Mouse (Mus musculus) frontal cortex, adult 2 months (tissue): ENCODE data around the gene Ufc1. TPM values are rescaled to one million over a fixed set of nuclear protein-coding genes. Genes with fewer than 3 reads are reported as not detected.
"Not testable (repeated sequence)": the region's sequence is repeated elsewhere in the genome, so short reads cannot be mapped to it uniquely, and the experiment has no call there.

Experiments
- DNase-seq, 2 experiments: peaks; one replicate each; pipeline ENCODE4 v3.0.0; 2022; ENCODE audit warnings: low spot score in 1 of 2; ENCODE audit errors: extremely low spot score in 1 of 2
- polyA plus RNA-seq: library from polyadenylated mRNA; depleted of rRNA; stranded (reverse); fragments of >200 nt; gene quantifications from 2 replicates; pipeline ENCODE4 v1.2.3, GENCODE M21; 2012; rRNA removed

Ufc1 gene
- polyA plus RNA-seq = 90.5 and 94.3 TPM in 2 replicates

GRCm38 (mm10) chr1:171294298-171295062, at the start of gene Ufc1:
Gene Ufc1 (minus strand): TSS chr1:171295024.
- peak; percentile 68 to 86 for DNase-seq

DNA sequence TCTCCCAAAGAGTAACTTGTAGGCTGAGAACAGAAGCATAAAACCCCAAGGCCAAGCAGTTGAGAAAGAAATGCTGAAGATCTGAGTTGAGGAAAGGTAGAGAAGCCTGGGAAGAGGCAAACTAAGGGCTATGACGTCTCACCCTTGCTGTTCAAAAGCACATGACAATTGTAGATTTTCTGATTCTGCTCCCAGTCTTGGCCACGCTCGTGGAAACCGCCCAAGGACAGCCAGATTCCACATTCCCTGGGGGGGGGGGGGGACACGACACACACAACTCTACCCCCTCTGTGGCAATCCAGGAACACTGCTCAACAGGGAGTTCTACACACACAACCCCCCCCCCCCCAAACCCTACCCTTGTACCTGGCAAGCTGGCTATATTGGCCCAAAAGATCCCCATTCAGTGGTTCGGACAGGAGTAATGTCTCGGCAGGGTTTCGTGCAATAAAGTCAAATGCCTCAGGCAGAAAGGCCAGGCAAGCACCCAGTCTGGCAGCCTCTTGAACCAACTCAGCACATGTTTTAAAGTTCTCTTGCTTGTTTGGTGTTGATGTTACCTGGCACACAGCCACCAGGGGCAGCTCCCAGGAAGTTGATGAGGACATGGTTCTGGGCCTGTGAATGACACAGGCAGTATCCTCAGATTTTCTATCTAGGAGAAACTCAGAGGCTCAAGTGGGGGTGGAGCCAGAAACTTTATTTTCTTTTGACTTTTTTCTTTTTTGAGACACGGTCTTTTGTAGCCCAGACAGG, 49.3 kb upstream of the Ufc1 start:
- DNase-seq = no peak

GRCm38 (mm10) chr1:171342262-171343207, 47.7 kb upstream of the Ufc1 start:
- DNase-seq = no peak

DNA sequence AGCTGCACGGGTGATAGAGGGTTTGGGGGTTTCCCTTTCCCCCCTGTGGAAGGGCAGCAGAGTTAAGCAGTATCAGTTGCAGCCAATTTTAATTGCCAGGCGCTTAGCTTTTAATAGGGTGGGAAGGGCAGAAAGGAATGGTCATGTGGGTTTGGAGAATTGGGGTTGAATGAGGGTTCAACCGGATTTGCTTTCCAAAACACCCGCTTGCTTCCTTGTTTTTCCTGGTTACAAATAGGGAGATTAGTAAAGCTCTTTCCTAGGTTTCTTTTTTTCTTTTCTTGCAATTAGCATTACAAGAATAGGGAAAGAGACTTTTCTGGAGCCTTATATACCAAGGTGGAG, 35.4 kb upstream of the Ufc1 start:
- peak in 1 of 2 experiments; percentile 25 for DNase-seq

- peak in 1 of 2 experiments; percentile 19 for DNase-seq
These were observed 34.8 kb upstream of the Ufc1 start for GRCm38 (mm10) chr1:171329433-171330215.

- DNase-seq = peak; percentile 93 to 94
These were observed 34.1 kb upstream of the Ufc1 start, which contains the start of gene Dedd for GRCm38 (mm10) chr1:171328839-171329432. Gene Dedd (plus strand): TSS chr1:171329145.

DNA sequence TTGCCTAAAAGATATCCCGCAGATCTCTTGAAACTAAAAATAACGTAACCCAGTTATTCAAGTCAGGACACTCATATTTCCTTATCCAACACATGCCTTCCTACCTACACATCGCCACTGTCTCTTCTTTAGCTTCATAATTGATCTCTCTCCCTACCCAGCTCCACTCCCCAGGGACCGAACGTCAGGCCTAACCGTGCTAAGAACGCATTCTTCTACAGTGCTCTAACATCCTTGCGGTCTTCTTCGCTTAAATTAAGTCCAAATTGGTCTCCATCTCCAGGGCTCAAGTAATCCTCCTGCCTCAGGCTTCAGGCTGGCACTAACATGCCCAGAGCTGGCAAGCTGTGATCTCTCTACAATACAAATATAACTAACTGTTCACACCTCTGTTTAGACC, 33.4 kb upstream of the Ufc1 start:
- no peak for DNase-seq

- DNase-seq = not testable (repeated sequence)
These were observed 31.8 kb upstream of the Ufc1 start for GRCm38 (mm10) chr1:171326588-171326987.

DNA sequence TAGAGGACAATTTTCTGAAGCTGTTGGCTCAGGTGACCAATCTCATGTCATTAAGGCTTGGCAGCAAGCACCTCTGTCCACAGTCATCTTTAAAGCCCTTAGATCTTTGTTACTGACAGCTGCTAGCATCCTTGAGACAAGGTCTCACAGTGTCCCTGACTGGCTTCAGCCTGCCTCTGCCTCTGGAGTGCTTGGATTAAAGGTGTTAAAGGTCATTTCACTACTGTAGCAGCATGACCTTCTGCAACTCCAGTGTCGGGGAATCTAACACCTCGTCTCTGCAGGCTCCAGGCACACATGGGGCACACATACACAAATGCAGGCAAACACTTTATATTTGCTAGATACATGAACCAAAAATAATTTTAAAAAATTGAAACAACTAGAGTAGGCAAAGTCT, 30.7 kb upstream of the Ufc1 start:
- DNase-seq = no peak

DNA sequence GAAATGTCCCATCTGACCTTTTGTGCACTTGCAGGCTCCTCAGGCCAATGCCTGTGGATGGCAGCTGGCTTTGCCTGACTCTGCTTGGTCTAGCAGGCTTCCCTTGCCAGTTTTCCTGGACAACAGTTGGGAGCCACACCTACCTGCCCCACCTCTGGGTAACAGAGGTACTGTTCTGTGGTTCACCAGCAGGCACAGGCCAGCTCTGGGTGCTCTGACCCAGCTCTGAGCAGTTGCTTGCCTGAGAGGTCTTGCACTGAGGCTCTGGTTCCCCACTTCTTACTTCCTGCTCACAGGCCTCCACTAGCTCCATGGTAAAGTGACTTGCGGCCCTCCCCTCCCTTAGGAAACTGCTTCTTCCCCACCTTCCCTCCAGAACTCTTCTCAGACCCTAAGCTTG, 27.2 kb upstream of the Ufc1 start:
- DNase-seq = no peak

DNA sequence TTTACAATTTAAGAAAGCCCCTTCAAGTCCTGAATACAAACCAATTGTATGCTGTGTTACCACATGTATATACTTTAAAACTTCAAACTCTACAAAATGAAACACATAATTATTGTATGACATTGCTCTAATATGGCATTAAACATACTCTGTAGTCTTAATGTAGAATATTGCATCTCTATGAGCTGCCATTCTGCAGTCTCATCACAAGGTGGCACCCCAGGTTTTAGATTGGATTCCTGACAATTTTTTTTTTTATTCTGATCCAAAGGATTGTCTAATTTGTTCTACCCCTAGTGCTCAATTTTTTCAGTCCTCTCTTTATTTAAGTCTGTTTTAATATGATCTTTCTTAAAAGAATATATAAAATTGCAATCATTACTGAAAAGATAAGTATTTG, 26.6 kb upstream of the Ufc1 start:
- DNase-seq = no peak

GRCm38 (mm10) chr1:171320151-171320550, 25.3 kb upstream of the Ufc1 start:
- no peak for DNase-seq

DNA sequence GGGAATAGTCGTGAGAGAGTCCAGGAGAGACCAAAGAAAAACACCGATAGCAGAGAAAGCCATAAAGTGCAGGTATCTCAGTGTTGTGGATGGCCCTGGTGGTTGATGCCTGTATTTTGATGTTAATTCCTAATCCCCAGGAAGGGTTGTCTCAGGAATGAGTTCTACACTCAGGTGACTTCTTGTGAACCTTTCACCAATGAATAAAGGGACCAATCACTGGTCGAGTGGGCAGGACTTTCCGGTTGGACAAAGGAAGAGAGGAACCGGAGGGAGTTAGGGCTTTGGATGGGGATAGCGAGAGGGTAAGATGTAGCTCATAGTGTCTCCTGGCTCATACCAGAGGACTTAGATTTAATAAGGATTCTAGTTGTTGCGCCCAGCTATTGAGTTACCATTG, 24.9 kb upstream of the Ufc1 start:
- DNase-seq = no peak

DNA sequence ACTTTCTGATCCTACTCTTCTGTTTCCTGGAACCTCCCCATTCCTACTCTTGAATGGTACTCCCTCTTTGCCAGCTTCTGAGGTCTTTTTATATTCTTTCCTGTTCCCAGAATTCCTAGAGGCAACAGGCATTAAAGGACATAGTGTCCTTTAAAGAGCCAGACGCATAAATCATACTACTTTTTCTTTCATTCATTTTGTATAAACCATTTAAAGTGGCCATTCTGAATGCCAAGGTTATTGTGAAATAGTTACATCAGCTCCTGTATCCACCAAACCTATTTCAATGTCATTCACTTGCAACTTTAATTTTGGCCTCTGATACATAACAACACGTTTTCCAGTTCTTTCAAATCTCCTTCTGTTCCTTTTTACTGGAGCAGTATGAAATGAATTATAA, 14.5 kb upstream of the Ufc1 start:
- DNase-seq = no peak

DNA sequence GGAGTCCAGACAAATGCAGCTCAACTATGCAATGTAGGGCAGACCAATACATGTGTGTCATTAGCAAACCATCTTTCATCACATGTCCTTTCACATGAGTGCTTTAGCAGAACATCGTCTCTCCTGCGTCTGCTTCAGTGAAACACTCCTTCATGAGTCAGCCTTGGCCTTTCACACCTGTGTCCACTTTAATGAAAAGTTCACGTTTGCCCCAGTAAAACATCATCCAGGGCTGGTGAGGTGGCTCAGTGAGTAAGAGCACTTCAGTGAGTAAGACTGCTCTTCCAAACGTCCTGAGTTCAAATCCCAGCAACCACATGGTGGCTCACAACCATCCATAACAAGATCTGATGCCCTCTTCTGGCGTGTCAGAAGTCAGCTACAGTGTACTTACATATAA, 11.3 kb upstream of the Ufc1 start:
- DNase-seq = not testable (repeated sequence)

- DNase-seq = no peak
These were observed 3.4 kb upstream of the Ufc1 start for GRCm38 (mm10) chr1:171298226-171298625.

DNA sequence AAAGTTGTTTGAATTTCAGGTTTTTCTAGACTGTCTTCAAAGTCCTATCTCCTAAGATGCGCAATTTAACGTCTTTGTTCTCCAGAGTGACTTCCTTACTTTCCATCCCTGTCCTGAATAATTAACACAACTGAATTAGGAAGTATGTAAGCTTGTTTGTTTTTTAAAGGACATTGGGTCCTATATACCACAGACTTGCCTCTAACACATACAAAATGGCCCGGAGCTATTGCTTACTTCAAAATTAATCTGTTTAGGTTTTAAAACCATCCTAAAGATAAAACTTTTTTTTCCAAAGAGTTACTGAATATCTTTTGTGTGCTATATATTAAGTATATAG, 209 bp upstream of the Ufc1 start:
- no peak for DNase-seq

DNA sequence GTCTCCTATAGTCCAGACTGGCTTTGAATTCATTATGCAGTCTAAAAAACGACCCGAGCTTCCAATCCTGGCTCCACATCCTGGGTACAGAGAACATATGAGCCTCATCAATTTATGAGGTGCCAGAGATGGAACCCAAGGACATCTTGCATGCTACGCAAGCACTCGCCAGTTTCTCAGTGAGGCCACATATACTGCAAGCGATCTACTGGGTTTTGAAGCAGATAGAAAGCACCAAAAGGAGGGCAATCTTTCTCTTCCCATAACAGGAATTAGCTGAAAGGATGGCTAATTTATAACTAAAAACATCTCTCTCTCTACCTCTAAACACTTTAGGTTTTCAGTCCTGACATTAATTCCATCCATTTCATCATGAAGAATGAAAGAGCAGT, 922 bp downstream of the Ufc1 start:
- no peak for DNase-seq

GRCm38 (mm10) chr1:171293351-171293750, 1.5 kb downstream of the Ufc1 start:
- DNase-seq = no peak

- DNase-seq = no peak
These were observed 6.5 kb downstream of the Ufc1 start for GRCm38 (mm10) chr1:171288328-171288727.
